Mouse (Mus musculus) embryonic facial prominence, embryonic 10.5 days (tissue): ENCODE measurements around the gene Itgb1bp2. TPM values are rescaled to one million over a fixed set of nuclear protein-coding genes. Genes with fewer than 3 reads are reported as not detected.
A peak's percentile ranks its signal among the peaks of the same experiment; 100 is the strongest.
"Not testable (repeated sequence)": the region's sequence is repeated elsewhere in the genome, so short reads cannot be mapped to it uniquely, and the experiment has no call there.

Experiments used
- DNase-seq: peaks from one replicate; pipeline ENCODE4 v3.0.0-alpha.2; 2017; ENCODE audit warnings: low spot score
- H3K27ac ChIP-seq: fragments of 300-500 bp; sonication (generic); replicated peaks from 2 replicates; pipeline ENCODE4 v1.5.1; 2016; ENCODE audit warnings: mild to moderate bottlenecking
- H3K27me3 ChIP-seq: fragments of 300-500 bp; sonication (generic); replicated peaks from 2 replicates; pipeline ENCODE4 v1.6.1; 2016; ENCODE audit warnings: low read depth, mild to moderate bottlenecking; ENCODE audit not compliant: poor library complexity, severe bottlenecking
- H3K36me3 ChIP-seq: fragments of 300-500 bp; sonication (generic); replicated peaks from 2 replicates; pipeline ENCODE4 v1.6.1; 2016; ENCODE audit warnings: mild to moderate bottlenecking, moderate library complexity
- H3K4me1 ChIP-seq: fragments of 300-500 bp; sonication (generic); 2 replicates; pipeline ENCODE4 v1.6.1; 2016
- H3K4me3 ChIP-seq: fragments of 300-500 bp; sonication (generic); 2 replicates; pipeline ENCODE4 v1.5.1; 2016; ENCODE audit warnings: mild to moderate bottlenecking, moderate library complexity
- H3K9me3 ChIP-seq: fragments of 300-500 bp; sonication (generic); 2 replicates; pipeline ENCODE4 v1.6.1; 2016; ENCODE audit warnings: mild to moderate bottlenecking
- WGBS: fragments of 180-500 bp; shearing (Covaris S2); methylation state at CpG from one replicate; pipeline ENCODE4 v1.1.7; 2016; 5-methylcytosine and 5-hydroxymethylcytosine counted together
- polyA plus RNA-seq: library from polyadenylated mRNA; unstranded; fragments of >200 nt; fragmentation: Nextera tagmentation; extraction: Ambion mirVana; gene quantifications from 2 replicates; pipeline ENCODE4 v1.2.1, GENCODE M21; 2016

Itgb1bp2 gene
- polyA plus RNA-seq, 1 experiment from 2014 or later, result 3.2 TPM

GRCm38 (mm10) chrX:101472202-101472601, 23.3 kb downstream of the Itgb1bp2 start:
- H3K36me3 ChIP-seq, result peaks cover 83% of the 10 kb centered on the region

DNA sequence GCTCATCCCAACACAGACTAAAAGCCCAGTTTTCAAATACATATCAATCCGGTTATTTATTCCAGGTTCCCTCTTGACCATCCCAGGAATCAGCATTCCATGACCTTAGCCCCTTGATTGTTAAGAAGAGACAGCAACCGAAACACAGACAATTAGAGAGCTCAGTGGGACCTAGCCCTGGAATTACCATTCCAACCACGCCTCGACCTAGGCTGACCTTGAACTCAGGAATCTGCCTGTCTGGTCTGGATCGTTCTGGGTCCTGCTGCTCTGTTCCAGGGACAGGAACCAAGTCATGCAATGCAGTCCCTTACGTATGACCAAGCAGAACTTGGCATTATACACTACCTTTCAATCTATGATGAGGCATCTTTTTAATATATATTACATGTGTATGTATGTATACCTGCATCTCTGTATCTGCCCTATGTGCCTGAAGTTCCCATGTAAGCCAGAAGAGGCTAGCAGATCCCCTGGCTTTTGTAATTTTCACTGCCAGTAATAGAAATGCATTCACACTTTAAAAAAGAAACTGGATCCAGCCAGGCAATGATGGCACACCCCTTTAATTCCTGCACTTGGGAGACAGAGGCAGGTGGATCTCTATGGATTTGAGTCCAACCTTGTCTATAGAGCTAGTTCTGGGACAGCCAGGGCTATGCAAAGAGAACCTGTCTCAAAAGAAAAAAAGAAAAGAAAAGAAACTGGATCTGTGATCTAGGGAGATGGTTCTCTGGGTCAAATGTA, 32.9 kb downstream of the Itgb1bp2 start:
- Histone ChIP-seq H3K27ac (no peak overlapping the region), H3K27me3 (no peaks in the 10 kb centered on the region; the same call in 1 of the 2 replicates), H3K4me3 (no peak overlapping the region), H3K4me1 (no peaks in the 10 kb centered on the region), H3K36me3 (peaks cover 52% of the 10 kb centered on the region), H3K9me3 (no peaks in the 10 kb centered on the region)
- WGBS, result 81% methylated on average over 6 of the region's 6 CpGs
- DNase-seq, result no peak

More at GRCm38 (mm10) chrX:101472202-101472601, 23.3 kb downstream of the Itgb1bp2 start:
- Histone ChIP-seq H3K4me1 (no peaks in the 10 kb centered on the region), H3K9me3 (no peaks in the 10 kb centered on the region), H3K27ac (no peak overlapping the region), H3K27me3 (peaks cover 13% of the 10 kb centered on the region), H3K4me3 (no peak overlapping the region)
- DNase-seq, result no peak
- 96% methylated on average over 4 of the region's 4 CpGs for WGBS

DNA sequence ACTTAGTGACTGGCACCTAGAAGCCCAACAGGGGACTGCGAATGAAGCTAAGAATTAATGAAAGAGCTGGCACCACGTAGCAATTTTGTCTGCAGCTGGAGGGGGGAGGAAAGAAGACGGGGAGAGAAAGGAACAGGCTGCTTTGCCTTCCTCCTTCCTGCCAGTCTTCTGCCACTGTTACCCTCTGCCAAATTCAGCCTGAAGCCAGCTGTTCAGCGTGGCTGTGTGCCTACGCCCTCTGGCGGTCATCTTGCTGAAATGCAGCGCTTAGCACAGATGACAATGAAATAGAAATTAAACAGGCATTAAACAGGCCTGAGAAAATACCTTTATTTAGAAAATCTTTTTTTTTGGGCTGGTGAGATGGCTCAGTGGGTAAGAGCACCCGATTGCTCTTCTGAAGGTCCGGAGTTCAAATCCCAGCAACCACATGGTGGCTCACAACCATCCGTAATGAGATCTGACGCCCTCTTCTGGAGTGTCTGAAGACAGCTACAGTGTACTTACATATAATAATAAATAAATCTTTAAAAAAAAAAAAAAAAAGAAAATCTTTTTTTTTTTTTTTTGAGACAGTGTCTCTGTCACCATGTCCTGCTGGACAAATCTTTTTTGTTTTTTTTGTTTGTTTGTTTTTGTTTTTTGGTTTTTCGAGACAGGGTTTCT, 37.7 kb downstream of the Itgb1bp2 start:
- peak; percentile 42 for DNase-seq
- peaks cover 25% of the 10 kb centered on the region for H3K36me3 ChIP-seq
- WGBS, result 34% methylated on average over 12 of the region's 12 CpGs
- not testable (repeated sequence) for H3K4me3 ChIP-seq, H3K4me1 ChIP-seq, H3K9me3 ChIP-seq, H3K27ac ChIP-seq, H3K27me3 ChIP-seq

Other genes with a start within 250 kb of the Itgb1bp2 start
- gene Snx12, start 226.5 kb upstream of the Itgb1bp2 start, polyA plus RNA-seq, result 61.2 and 61.6 TPM in 2 replicates
- gene Foxo4, start 194.6 kb upstream of the Itgb1bp2 start, polyA plus RNA-seq, result 2.3 and 2.9 TPM in 2 replicates
- not detected in 2 replicates for gene Gm614, start 185.1 kb upstream of the Itgb1bp2 start, polyA plus RNA-seq
- 3.2 and 3.3 TPM in 2 replicates for gene Il2rg, start 180.8 kb upstream of the Itgb1bp2 start, polyA plus RNA-seq
- not detected in 2 replicates for gene Gm20489, start 180.1 kb upstream of the Itgb1bp2 start, polyA plus RNA-seq
- 37.7 and 39.0 TPM in 2 replicates for gene Med12, start 175.1 kb upstream of the Itgb1bp2 start, polyA plus RNA-seq
- gene Nlgn3, start 149.9 kb upstream of the Itgb1bp2 start, polyA plus RNA-seq, result 4.9 and 8.3 TPM in 2 replicates
- gene Gjb1, start 72.7 kb upstream of the Itgb1bp2 start, polyA plus RNA-seq, result not detected in 2 replicates
- gene Zmym3, start 28.2 kb upstream of the Itgb1bp2 start, polyA plus RNA-seq, result 20.9 and 27.5 TPM in 2 replicates
- 646 and 656 TPM in 2 replicates for gene Nono, start 19.8 kb upstream of the Itgb1bp2 start, polyA plus RNA-seq
- gene Taf1, start 83.6 kb downstream of the Itgb1bp2 start, polyA plus RNA-seq, result 20.3 and 23.4 TPM in 2 replicates
- gene Ogt, start 191.0 kb downstream of the Itgb1bp2 start, polyA plus RNA-seq, result 140 and 141 TPM in 2 replicates